Mouse (Mus musculus) MEL-GATA-1-ER (cell line): ENCODE results near the gene Pclo.
"Not testable (repeated sequence)": the region's sequence is repeated elsewhere in the genome, so short reads cannot be mapped to it uniquely, and the experiment has no call there.

Experiments used
- DNase-seq: peaks from one replicate; pipeline ENCODE4 v3.0.0-alpha.2; 2012; ENCODE audit warnings: low read depth; ENCODE audit errors: extremely low read depth

The Pclo gene

GRCm38 (mm10) chr5:14680419-14680818, 165.7 kb downstream of the Pclo start:
- DNase-seq = no peak

GRCm38 (mm10) chr5:14691995-14692394, 177.3 kb downstream of the Pclo start:
- DNase-seq = no peak

- DNase-seq = no peak
Observed at GRCm38 (mm10) chr5:14696745-14697144, 182.0 kb downstream of the Pclo start.

- no peak for DNase-seq
Observed at GRCm38 (mm10) chr5:14700900-14701299, 186.2 kb downstream of the Pclo start.

GRCm38 (mm10) chr5:14705423-14705822, 190.7 kb downstream of the Pclo start:
- DNase-seq = no peak

GRCm38 (mm10) chr5:14707311-14707710, 192.6 kb downstream of the Pclo start:
- DNase-seq = no peak

- DNase-seq = no peak
Observed at GRCm38 (mm10) chr5:14723576-14723975, 208.9 kb downstream of the Pclo start.

- DNase-seq = no peak
Observed at GRCm38 (mm10) chr5:14728676-14729253, 214.0 kb downstream of the Pclo start.

GRCm38 (mm10) chr5:14750882-14751281, 236.2 kb downstream of the Pclo start:
- no peak for DNase-seq

GRCm38 (mm10) chr5:14766686-14767085, 252.0 kb downstream of the Pclo start:
- DNase-seq = no peak

- DNase-seq = no peak
Observed at GRCm38 (mm10) chr5:14782362-14783082, 267.8 kb downstream of the Pclo start.

- DNase-seq = no peak
Observed at GRCm38 (mm10) chr5:14793891-14794290, 279.2 kb downstream of the Pclo start.

GRCm38 (mm10) chr5:14807136-14807535, 292.4 kb downstream of the Pclo start:
- DNase-seq = peak; percentile 60

GRCm38 (mm10) chr5:14833165-14833860, 318.6 kb downstream of the Pclo start:
- no peak for DNase-seq

GRCm38 (mm10) chr5:14834155-14834991, 319.7 kb downstream of the Pclo start:
- no peak for DNase-seq

GRCm38 (mm10) chr5:14853650-14854049, 338.9 kb downstream of the Pclo start:
- no peak for DNase-seq

- DNase-seq = not testable (repeated sequence)
Observed at GRCm38 (mm10) chr5:14885291-14885690, 370.6 kb downstream of the Pclo start.

GRCm38 (mm10) chr5:14892242-14892641, 377.5 kb downstream of the Pclo start:
- DNase-seq = no peak

- DNase-seq = not testable (repeated sequence)
Observed at GRCm38 (mm10) chr5:14903539-14903938, 388.8 kb downstream of the Pclo start.
